ENCODE assay signal across 16 mouse cellular contexts in the genomic region with DNA sequence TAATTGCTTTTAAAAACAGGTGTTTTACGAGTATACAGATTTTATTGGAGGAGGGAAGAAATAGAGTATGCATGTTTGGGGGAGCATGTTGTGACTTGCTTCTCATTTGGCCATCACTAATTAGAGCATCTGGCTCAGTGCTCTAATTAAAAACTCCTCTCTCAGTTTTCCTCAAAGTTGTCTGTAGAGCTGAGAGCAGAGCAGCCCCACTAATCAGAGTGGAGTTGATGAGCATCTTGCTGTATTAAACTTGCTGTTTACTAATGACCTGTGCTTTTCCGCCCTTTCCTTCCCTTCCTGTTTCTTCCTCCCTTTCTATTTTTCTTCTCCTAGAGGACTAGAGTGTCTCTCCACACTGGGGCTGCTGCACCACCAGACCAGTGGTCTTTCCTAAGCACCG.
"Had no signal": no experiment of that assay in that cellular context is flagged by ENCODE, and none has a peak within 500 bp of the region (broad histone marks: within the 10 kb centered on the region; RNA-seq: fewer than 3 reads in every experiment).

No protein-coding gene starts in this region.

- H3K27me3 ChIP-seq: limb, embryonic 12.5 days; liver, embryonic 13.5 days; lung, embryonic 15.5 days; megakaryocyte, embryonic 14.5 days; midbrain, embryonic 15.5 days; neural tube, embryonic 12.5 days had no signal

- H3K4me3 ChIP-seq: left cerebral cortex, adult 2 months; limb, embryonic 12.5 days; liver, embryonic 13.5 days; lung, embryonic 15.5 days; megakaryocyte, embryonic 14.5 days; midbrain, embryonic 15.5 days; neural tube, embryonic 12.5 days had no signal

- H3K9ac ChIP-seq: limb, embryonic 12.5 days; liver, embryonic 13.5 days; liver, postnatal 0 days; lung, embryonic 15.5 days; midbrain, embryonic 15.5 days; neural tube, embryonic 12.5 days had no signal

- ATAC-seq: liver, postnatal 0 days; midbrain, embryonic 15.5 days had no signal

- DNase-seq: kidney, adult 8-10 months; kidney, postnatal 36 days; liver; liver, embryonic 13.5 days; liver, postnatal 0 days; lung, postnatal 14 days; thymus, postnatal 14 days had no signal

- H3K4me2 ChIP-seq: limb, embryonic 12.5 days; liver, embryonic 13.5 days; lung, embryonic 15.5 days; midbrain, embryonic 11.5 days; midbrain, embryonic 15.5 days; neural tube, embryonic 12.5 days had no signal

- H3K9me3 ChIP-seq: limb, embryonic 12.5 days; liver, embryonic 13.5 days; lung, embryonic 15.5 days; megakaryocyte, embryonic 14.5 days; midbrain, embryonic 15.5 days; neural tube, embryonic 12.5 days had no signal

- H3K27ac ChIP-seq: limb, embryonic 12.5 days; liver, embryonic 13.5 days; lung, embryonic 15.5 days; macrophage; midbrain, embryonic 15.5 days; neural tube, embryonic 12.5 days; stomach, postnatal 0 days had no signal

- H3K36me3 ChIP-seq: liver, embryonic 13.5 days; lung, embryonic 15.5 days; midbrain, embryonic 15.5 days had no signal

- H3K4me1 ChIP-seq: liver, embryonic 13.5 days; lung, embryonic 15.5 days; megakaryocyte, embryonic 14.5 days; midbrain, embryonic 15.5 days; neural tube, embryonic 12.5 days had no signal
